Mouse (Mus musculus): Measurements from ENCODE around the gene Ush2a. TPM values are rescaled to one million over a fixed set of nuclear protein-coding genes. Genes with fewer than 3 reads are reported as not detected.
A peak's percentile ranks its signal among the peaks of the same experiment; 100 is the strongest.

Gene Ush2a
- 0.15 TPM in 1 of 2 replicates, not detected in the other for polyA plus RNA-seq (2014; fragmentation: Nextera tagmentation; extraction: Ambion mirVana)

GRCm38 (mm10) chr1:188261903-188262682 is at the start of gene Ush2a:
Gene Ush2a (plus strand): TSS chr1:188262023.
- WGBS, result 60% methylated on average over 10 of the region's 10 CpGs
- no peak for ATAC-seq (ENCODE audit: insufficient number of reproducible peaks, low FRiP score, low TSS enrichment, low read depth)

GRCm38 (mm10) chr1:188214885-188215611 is 46.8 kb upstream of the Ush2a start:
- 59% methylated on average over 10 of the region's 10 CpGs for WGBS
- no peaks in the 10 kb centered on the region; the same call in 1 of the 2 replicates for H3K4me1 ChIP-seq (ENCODE audit: control insufficient read depth, insufficient read depth, low read length)
- H3K27ac ChIP-seq (replicated peaks; ENCODE audit: low read depth, low read length), result no peak overlapping the region
- H3K4me2 ChIP-seq (ENCODE audit: low read depth, severe bottlenecking), result no peak overlapping the region
- no peaks in the 10 kb centered on the region for H3K36me3 ChIP-seq (ENCODE audit: control insufficient read depth, insufficient read depth, low read length)
- no peak overlapping the region for H3K4me3 ChIP-seq (ENCODE audit: low read depth, low read length)
- H3K9ac ChIP-seq (ENCODE audit: low read length), result no peak overlapping the region
- no peaks in the 10 kb centered on the region for H3K9me3 ChIP-seq (ENCODE audit: control insufficient read depth, low read length)
- DNase-seq (ENCODE audit: low spot score), result peak; percentile 30
- no peaks in the 10 kb centered on the region for H3K27me3 ChIP-seq (ENCODE audit: control insufficient read depth, insufficient read depth, low read length)
- ATAC-seq (ENCODE audit: insufficient number of reproducible peaks, low FRiP score, low TSS enrichment, low read depth), result no peak

More at GRCm38 (mm10) chr1:188261903-188262682, at the start of gene Ush2a:
- Histone ChIP-seq H3K9me3 (ENCODE audit: control insufficient read depth, low read length) (no peaks in the 10 kb centered on the region), H3K4me1 (ENCODE audit: control insufficient read depth, insufficient read depth, low read length) (peaks cover 6% of the 10 kb centered on the region; the same call in 1 of the 2 replicates), H3K36me3 (ENCODE audit: control insufficient read depth, insufficient read depth, low read length) (no peaks in the 10 kb centered on the region), H3K27ac (replicated peaks; ENCODE audit: low read depth, low read length) (no peak within 1 kb of the TSS), H3K4me3 (ENCODE audit: low read depth, low read length) (no peak within 1 kb of the TSS), H3K27me3 (ENCODE audit: control insufficient read depth, insufficient read depth, low read length) (no peaks in the 10 kb centered on the region), H3K4me2 (ENCODE audit: low read depth, severe bottlenecking) (no peak within 1 kb of the TSS), H3K9ac (ENCODE audit: low read length) (no peak within 1 kb of the TSS)
- DNase-seq (ENCODE audit: low spot score), result no peak

- Histone ChIP-seq H3K4me1 (ENCODE audit: control insufficient read depth, insufficient read depth, low read length) (no peaks in the 10 kb centered on the region), H3K9ac (ENCODE audit: low read length) (no peak overlapping the region), H3K36me3 (ENCODE audit: control insufficient read depth, insufficient read depth, low read length) (no peaks in the 10 kb centered on the region), H3K27ac (replicated peaks; ENCODE audit: low read depth, low read length) (no peak overlapping the region), H3K9me3 (ENCODE audit: control insufficient read depth, low read length) (no peaks in the 10 kb centered on the region), H3K27me3 (ENCODE audit: control insufficient read depth, insufficient read depth, low read length) (no peaks in the 10 kb centered on the region), H3K4me2 (ENCODE audit: low read depth, severe bottlenecking) (no peak overlapping the region), H3K4me3 (ENCODE audit: low read depth, low read length) (no peak overlapping the region)
- 92% methylated on average over 4 of the region's 4 CpGs for WGBS
- ATAC-seq (ENCODE audit: insufficient number of reproducible peaks, low FRiP score, low TSS enrichment, low read depth), result no peak
- no peak for DNase-seq (ENCODE audit: low spot score)
Observed at GRCm38 (mm10) chr1:188221226-188221792, 40.5 kb upstream of the Ush2a start.

- Histone ChIP-seq H3K27ac (replicated peaks; ENCODE audit: low read depth, low read length) (no peak overlapping the region), H3K36me3 (ENCODE audit: control insufficient read depth, insufficient read depth, low read length) (no peaks in the 10 kb centered on the region), H3K4me3 (ENCODE audit: low read depth, low read length) (no peak overlapping the region), H3K9me3 (ENCODE audit: control insufficient read depth, low read length) (no peaks in the 10 kb centered on the region), H3K4me2 (ENCODE audit: low read depth, severe bottlenecking) (no peak overlapping the region), H3K9ac (ENCODE audit: low read length) (no peak overlapping the region), H3K4me1 (ENCODE audit: control insufficient read depth, insufficient read depth, low read length) (no peaks in the 10 kb centered on the region), H3K27me3 (ENCODE audit: control insufficient read depth, insufficient read depth, low read length) (no peaks in the 10 kb centered on the region)
- 85% methylated on average over 5 of the region's 5 CpGs for WGBS
- ATAC-seq (ENCODE audit: insufficient number of reproducible peaks, low FRiP score, low TSS enrichment, low read depth), result no peak
- DNase-seq (ENCODE audit: low spot score), result no peak
Observed at GRCm38 (mm10) chr1:188233036-188233724, 28.6 kb upstream of the Ush2a start.

GRCm38 (mm10) chr1:188238636-188239035 is 23.2 kb upstream of the Ush2a start:
- no peaks in the 10 kb centered on the region for H3K36me3 ChIP-seq (ENCODE audit: control insufficient read depth, insufficient read depth, low read length)
- H3K27ac ChIP-seq (replicated peaks; ENCODE audit: low read depth, low read length), result no peak overlapping the region
- H3K4me1 ChIP-seq (ENCODE audit: control insufficient read depth, insufficient read depth, low read length), result no peaks in the 10 kb centered on the region
- no peak overlapping the region for H3K4me3 ChIP-seq (ENCODE audit: low read depth, low read length)
- no peak overlapping the region for H3K4me2 ChIP-seq (ENCODE audit: low read depth, severe bottlenecking)
- no peak for ATAC-seq (ENCODE audit: insufficient number of reproducible peaks, low FRiP score, low TSS enrichment, low read depth)
- H3K9me3 ChIP-seq (ENCODE audit: control insufficient read depth, low read length), result no peaks in the 10 kb centered on the region
- no peak overlapping the region for H3K9ac ChIP-seq (ENCODE audit: low read length)
- H3K27me3 ChIP-seq (ENCODE audit: control insufficient read depth, insufficient read depth, low read length), result no peaks in the 10 kb centered on the region
- DNase-seq (ENCODE audit: low spot score), result no peak

GRCm38 (mm10) chr1:188241766-188242165 is 20.1 kb upstream of the Ush2a start:
- Histone ChIP-seq H3K27ac (replicated peaks; ENCODE audit: low read depth, low read length) (no peak overlapping the region), H3K27me3 (ENCODE audit: control insufficient read depth, insufficient read depth, low read length) (no peaks in the 10 kb centered on the region), H3K4me2 (ENCODE audit: low read depth, severe bottlenecking) (no peak overlapping the region), H3K4me1 (ENCODE audit: control insufficient read depth, insufficient read depth, low read length) (no peaks in the 10 kb centered on the region), H3K9ac (ENCODE audit: low read length) (no peak overlapping the region), H3K36me3 (ENCODE audit: control insufficient read depth, insufficient read depth, low read length) (no peaks in the 10 kb centered on the region), H3K9me3 (ENCODE audit: control insufficient read depth, low read length) (no peaks in the 10 kb centered on the region), H3K4me3 (ENCODE audit: low read depth, low read length) (no peak overlapping the region)
- ATAC-seq (ENCODE audit: insufficient number of reproducible peaks, low FRiP score, low TSS enrichment, low read depth) (no peak), DNase-seq (ENCODE audit: low spot score) (no peak)
- WGBS, result 92% methylated on average over 10 of the region's 10 CpGs

GRCm38 (mm10) chr1:188257500-188257899 is 4.3 kb upstream of the Ush2a start:
- DNase-seq (ENCODE audit: low spot score), result no peak
- Histone ChIP-seq H3K4me2 (ENCODE audit: low read depth, severe bottlenecking) (no peak overlapping the region), H3K27ac (replicated peaks; ENCODE audit: low read depth, low read length) (no peak overlapping the region), H3K9ac (ENCODE audit: low read length) (no peak overlapping the region), H3K4me3 (ENCODE audit: low read depth, low read length) (no peak overlapping the region), H3K27me3 (ENCODE audit: control insufficient read depth, insufficient read depth, low read length) (no peaks in the 10 kb centered on the region), H3K36me3 (ENCODE audit: control insufficient read depth, insufficient read depth, low read length) (no peaks in the 10 kb centered on the region), H3K9me3 (ENCODE audit: control insufficient read depth, low read length) (no peaks in the 10 kb centered on the region; the same call in 1 of the 2 replicates), H3K4me1 (ENCODE audit: control insufficient read depth, insufficient read depth, low read length) (peaks cover 6% of the 10 kb centered on the region; the same call in 1 of the 2 replicates)
- WGBS, result 91% methylated on average over 7 of the region's 7 CpGs
- ATAC-seq (ENCODE audit: insufficient number of reproducible peaks, low FRiP score, low TSS enrichment, low read depth), result no peak
